Mouse (Mus musculus): Measurements from ENCODE around the gene Ccl28. TPM values are rescaled to one million over a fixed set of nuclear protein-coding genes. Genes with fewer than 3 reads are reported as not detected.

The Ccl28 gene
- total RNA-seq, 2 experiments from 2014 or later = 1.8 to 2.5 TPM

Other genes with a start within 250 kb of the Ccl28 start
- gene Paip1, start 195.2 kb upstream of the Ccl28 start, total RNA-seq (2021) = 100 to 1,000 TPM in 1 of 2 experiments, 10 to 100 TPM in 1; 95.2 to 109 TPM
- gene 4833420G17Rik, start 161.1 kb upstream of the Ccl28 start, total RNA-seq (2021) = 10 to 100 TPM; 24.6 to 32.2 TPM
- 10 to 100 TPM; 27.0 to 37.8 TPM for gene Tmem267, start 135.8 kb upstream of the Ccl28 start, total RNA-seq (2021)
- 1 to 10 TPM; 3.2 to 4.3 TPM for gene 3110070M22Rik, start 135.4 kb upstream of the Ccl28 start, total RNA-seq (2021)
- 100 to 1,000 TPM; 630 to 638 TPM for gene Hmgcs1, start 66.6 kb downstream of the Ccl28 start, total RNA-seq (2021)
- gene Nim1k, start 132.1 kb downstream of the Ccl28 start, total RNA-seq (2021) = 10 to 100 TPM; 14.0 to 15.0 TPM
- 10 to 100 TPM; 38.2 to 44.0 TPM for gene Zfp131, start 167.1 kb downstream of the Ccl28 start, total RNA-seq (2021)
- gene AF067063, start 206.4 kb downstream of the Ccl28 start, total RNA-seq (2021) = not detected
- not detected for gene D13Ertd608e, start 212.2 kb downstream of the Ccl28 start, total RNA-seq (2021)

Data from layer of hippocampus, postnatal 10 days (tissue).